Mouse (Mus musculus) lung, postnatal 25 days (tissue): Measurements from ENCODE around the gene Bst1.

Experiments
- DNase-seq: peaks from one replicate; pipeline ENCODE4 v3.0.0; 2022; ENCODE audit warnings: low spot score

The Bst1 gene

DNA sequence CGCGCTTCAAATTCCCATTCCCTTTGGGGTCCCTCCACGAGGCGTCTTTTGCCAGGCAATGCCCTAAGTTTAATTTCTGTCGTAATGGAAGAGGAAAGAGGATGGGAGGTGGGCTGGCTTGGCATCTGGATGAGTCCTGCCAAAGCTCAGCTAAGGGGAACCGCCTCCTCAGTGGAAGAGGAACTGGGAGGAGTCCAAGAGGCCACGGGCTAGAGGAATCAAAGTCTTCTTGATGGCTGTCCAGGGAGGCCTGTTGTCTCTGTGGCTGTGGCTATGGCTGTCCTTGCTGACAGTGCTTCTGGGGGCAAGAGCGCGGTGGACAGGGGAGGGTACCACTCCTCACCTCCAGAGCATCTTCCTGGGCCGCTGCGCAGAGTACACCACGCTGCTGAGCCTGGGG, at the start of gene Bst1:
Bst1 (plus strand) TSS at position 191 of the 400 bp plus-strand sequence.
- DNase-seq = peak; percentile 23

DNA sequence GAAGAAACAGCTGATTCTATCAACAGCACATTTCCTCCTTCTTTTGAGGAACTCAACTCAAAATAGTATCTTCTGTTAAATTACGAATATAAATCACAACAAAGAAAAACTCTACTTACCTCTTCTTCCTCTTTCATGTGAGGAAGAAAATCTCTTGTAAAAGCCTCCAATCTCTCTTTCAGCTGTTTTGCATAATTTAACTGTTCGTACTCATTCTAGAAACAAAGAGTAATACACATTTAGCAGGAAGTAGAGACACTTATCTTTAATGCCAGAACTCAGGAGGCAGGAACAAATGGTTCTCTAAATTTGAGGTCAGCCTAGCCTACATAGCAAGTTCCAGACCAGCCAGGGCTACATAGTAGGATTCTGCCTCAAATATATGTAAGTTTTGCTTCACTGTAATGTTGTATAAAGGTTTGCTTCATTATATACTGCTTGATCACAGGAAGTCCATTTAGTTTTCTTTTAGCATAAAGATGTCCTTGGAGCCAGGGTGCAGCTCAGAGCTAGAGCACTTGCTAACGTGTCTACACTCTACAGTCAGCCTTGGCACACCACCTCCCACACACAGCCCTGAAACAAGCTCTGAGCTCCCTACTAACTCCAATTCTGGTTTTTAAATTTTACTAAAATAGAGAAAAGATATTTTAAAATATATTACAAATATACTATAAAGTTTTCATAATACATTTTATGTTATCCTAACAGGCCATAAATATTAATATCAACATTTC, 47.9 kb upstream of the Bst1 start:
- DNase-seq = no peak

DNA sequence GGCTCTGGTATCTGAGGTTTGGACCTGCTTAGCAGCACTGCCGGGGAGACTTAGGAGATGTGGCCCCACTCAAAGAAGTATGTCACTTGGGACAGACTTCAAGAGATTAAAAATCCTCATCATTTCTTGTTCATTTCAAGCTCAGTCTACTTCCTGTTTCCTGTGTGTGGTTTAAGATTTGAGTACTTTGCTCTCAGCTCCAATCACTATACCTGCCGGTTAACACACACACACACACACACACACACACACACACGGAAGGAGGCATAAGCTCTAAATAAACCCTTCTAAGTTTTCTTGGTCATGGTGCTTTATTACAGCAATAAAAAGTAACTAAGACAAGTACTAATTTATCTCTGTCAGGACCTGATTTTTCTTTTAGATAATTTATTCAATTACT, 47.1 kb upstream of the Bst1 start:
- DNase-seq = no peak

DNA sequence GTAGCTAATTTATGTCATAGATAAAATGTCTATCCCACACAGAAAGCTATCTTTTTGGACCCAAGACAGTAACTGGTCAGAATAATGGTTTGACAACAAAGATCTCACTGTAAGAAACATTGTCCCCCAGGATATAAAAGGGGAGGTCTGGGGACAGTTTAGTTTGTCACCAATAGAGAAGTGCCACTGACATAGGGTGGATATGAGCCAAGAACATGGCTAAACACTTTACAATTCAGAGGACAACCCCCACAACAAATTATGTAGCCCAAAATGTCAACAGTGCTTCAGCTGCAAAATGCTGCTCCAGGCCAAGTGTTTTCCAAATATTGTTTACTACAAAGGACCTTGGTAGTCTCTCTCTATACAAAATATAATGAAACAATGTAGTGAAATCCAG, 42.3 kb upstream of the Bst1 start:
- DNase-seq = no peak

DNA sequence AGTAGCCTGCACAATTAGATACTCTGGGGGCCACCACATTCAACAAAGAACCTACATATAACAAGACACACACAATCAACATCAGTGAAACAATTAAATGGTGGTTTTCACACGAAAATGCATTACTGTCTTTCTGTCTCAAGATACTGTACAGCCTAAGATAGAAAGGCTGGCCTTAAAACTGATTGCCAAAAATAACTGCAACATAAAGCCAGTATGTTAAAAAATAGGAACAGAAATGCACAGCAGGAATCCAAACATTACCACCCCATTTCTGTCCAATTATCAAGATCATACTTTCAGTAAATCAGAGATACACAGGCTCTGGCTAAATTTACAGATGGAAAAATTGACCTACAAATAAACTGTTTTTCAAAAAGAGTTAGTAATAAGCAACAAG, 41.7 kb upstream of the Bst1 start:
- DNase-seq = no peak

DNA sequence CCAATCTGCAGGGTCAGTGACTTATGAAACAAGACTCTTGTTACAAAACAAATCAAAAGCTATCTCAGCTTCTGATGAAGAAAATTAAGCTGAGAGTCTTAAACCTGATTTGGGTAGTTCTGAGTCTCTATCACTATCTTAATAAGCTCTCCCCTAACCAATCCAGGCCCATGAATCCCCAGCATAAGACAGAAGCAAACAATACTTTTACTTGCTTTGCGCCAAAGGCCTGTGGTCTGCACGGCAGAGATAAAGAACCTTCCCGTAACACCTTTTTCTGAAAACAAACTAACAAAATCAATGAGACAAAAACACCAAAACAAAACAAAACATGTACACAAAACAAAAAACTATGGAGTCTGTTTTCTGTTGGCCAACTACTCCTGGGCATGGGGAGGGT, 40.1 kb upstream of the Bst1 start:
- no peak for DNase-seq

DNA sequence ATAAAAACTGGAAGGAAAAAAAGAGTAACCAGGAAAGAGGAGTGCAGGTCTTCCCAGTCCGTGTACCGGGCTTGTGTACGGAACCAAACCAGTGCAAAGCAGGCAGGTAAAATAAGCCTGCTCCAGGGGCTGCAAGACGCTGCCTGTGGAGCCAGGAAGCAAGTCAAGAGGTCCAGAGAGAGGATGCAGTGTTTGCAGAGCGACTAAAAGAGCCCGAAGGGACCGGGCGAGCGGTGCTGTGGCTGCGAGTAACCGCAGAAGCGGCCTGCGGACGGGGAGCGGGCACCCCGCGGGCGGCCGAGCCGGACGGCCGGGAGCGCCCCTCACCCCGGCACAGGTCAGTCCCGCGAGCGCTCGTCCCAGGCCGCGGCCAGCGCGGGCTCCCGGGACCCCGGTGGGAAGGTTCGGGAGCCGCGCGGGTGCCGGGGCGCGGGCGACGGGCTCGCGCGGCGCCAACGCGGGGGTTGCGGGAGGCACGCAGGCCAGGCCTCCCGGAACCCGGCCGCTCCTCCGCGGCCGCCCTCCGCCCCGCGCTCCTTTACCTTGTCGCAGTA, 37.2 kb upstream of the Bst1 start:
- DNase-seq = no peak

DNA sequence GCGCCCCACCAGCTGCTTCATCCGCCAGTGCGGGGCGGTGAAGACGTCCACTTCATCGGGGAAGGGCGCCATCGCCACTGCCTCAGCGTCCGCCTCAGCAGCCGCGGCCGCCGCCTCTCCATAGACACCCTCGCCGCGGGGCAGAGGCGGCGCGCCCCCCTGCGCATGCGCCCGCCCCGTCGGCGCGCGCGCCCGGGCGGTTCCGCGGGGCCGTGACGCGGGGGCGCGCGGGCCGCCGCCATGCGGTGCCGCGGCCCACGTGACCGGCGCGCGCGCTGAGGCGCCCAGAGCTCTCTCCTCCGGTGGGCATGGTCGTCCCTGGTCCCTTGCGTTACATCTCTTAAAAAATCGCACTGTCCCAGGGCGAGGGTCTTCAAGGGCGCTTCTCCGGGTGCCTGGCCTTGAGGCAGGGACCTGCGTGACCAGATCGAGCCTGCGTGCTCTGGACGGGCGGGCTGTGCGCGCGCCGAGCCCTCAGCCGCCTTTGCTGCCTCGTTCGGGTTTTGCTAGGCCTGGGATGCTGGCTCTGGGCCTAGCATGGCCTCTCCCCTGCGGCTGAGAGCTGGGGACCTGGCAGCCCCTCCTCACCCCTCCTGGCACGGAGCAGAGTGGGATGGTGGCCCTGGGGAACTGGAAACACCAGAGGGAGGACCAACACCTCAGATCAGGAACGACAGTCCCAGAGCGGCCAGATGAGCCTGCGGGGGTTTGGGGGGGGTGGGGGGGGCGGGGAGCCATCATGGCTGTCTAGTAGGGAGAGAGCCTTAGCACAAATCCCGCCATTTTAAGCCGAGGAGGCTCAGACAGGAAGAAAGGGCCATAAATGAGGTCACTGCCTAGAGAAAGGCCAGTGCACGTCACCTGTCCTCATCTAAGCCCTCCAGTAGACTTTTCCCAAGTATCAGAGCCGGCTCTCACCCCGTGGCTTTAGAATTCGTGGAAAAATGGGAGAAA, 36.4 kb upstream of the Bst1 start:
- DNase-seq = peak; percentile 67

DNA sequence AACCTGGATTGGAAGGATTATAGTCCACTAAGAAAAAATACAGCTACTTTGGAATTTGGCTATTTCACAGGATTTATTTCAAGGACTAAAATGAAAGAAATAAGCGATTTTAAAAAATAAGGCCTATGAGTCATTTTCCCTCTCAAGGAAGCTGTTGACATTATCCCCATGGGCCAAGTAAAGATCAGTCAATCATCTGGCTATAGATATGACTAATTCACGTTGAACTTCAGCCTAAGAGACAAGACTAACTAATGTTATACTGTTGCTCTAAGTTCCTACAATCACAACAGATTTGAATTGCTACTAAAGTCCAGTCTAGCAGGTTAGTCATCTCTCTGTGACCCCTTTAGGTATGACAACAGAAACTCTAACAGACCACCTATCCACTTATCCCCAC, 34.7 kb upstream of the Bst1 start:
- no peak for DNase-seq

DNA sequence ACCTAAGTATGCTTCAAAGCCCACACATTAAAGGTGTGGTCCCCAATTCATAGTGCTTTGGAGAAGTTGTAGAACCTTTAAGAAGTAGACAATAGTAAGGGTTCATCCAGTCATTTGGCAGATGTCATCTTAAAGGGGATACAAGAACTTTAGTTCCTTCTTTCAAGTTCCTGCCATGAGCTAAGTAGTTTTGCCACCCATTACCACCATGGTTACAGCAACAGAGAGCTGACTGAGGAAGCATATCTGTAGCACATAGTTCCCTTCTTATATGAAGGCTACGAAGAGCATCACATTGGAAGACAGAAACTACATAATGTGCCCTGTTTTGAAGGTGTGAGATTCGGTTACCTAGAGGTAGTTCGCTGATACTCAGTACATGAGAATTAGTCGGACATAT, 32.1 kb upstream of the Bst1 start:
- DNase-seq = peak; percentile 34

DNA sequence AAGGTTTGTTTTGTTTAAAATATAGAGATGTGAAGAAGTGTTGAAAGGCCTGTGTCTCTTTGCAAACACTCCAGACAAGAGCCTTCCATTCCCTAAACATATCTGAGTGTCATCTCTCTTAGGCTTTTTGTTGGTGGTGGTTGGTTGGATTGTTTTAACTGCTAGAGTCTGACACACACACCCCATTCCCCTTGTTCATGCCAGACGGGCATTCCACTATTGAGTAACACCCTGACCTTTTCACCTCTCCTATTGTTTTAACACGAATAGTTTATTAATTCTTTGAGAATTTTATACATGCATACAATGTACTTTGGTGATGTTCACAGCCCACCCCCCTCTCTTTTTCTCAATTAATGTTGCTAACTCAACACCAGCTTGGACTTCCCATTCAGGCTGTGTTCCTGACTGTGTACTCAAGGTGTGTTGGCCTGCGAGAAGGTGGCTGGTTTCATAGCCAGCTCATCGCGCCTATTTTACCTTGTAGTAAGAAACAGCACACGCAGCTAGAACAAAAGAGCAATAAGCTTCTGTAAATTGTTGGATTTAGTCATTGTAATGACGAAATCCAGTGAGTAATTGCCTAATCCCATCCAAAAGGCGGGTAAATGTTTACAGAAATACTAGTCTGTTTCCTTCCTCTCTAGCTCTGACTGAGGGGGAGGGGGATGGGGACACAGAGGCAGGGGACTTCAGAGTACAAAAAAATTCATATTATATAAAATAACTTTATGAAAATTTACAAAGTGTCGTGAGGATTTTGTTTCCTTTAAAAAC, 30.5 kb upstream of the Bst1 start:
- DNase-seq = peak; percentile 78

DNA sequence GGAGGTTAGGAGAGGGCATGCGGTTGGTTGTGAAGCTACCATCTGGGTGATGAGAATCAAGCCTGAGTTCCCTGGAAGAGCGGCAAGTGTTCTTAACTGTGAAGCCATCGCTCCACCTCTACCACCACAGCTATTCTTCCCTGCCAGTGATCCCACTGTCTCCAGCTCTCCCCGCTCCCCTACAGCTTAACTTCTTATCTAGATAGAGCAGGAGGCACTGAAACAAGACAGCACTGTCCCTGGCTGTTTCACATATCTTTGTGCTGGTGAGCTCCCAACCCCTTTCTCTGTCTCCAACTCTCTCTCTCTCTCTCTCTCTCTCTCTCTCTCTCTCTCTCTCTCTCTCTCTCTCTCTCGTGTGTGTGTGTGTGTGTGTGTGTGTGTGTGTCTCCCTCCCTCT, 26.3 kb upstream of the Bst1 start:
- DNase-seq = no peak

DNA sequence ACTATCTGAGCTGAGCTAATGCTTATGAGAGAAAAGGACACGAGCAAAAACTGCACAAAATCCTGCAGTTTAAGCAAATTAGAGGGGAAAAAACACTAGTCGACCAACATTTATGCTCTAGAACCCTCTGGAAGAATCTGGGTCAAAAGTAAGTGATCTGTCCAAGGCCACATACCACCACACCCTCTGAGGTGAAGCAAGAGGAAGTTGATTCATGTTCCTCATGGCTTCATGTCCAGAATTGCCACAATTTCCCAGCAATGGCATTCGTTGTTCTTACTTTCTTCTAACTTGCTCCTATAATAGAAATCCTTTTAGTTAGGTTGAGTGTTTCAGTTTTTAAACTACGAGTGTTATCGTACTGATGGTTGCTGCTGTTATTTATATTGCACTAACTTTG, 19.2 kb upstream of the Bst1 start:
- DNase-seq = peak; percentile 34

DNA sequence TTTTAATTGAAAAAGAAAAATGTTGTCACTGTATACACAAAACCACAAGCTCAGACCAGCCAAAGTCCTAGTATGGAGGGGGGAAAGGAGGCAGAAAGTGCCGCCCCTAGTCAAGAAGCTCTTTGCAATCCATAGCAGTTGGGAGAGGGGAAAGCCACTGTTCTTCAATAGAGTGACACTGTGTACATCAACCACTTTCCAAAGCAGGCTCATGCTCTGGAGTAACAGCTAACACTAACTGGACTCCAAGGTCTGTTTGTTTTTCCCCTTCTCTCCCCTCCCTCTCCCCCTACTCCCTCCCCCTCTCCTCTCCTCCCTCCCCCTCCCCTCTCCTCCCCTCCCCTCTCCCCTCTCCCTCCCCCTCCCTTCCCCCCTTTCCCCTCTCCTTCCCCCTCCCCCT, 18.0 kb upstream of the Bst1 start:
- DNase-seq = no peak

DNA sequence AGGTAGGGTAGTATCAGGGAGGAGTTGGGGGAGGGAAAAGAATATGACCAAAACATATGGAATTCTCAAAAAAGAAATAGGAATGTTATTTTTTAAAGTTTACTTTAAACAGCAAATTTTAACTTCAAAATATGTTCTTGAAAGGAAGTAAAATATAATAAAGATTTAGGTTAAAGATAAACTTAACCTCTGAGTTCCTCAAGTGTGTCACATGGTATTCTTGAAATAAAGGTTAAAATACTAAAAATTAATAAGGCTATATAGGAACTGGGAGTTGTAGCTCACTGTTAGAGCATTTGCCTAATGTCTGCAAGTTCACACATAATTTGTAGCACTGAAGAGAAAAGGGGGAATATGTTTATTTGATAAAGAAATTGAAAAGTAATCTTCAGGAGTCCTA, 17.4 kb upstream of the Bst1 start:
- no peak for DNase-seq

DNA sequence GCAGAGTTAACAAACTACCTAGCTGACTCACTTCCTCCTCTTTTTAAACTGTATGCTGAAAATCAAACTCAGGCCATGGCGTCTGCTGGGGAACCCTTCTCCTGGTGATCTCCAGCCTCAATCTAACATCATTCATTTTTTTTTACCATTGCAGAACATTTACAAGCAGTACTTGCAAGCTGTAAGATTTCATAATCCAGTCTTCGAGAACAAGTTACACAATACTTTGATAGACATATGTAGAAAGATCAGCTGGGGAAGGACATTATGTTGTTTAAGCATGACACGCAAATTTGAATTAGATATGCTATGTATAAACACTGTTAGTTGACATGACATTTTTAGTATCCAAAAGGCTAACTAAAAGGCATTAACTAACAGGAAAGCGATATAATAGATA, 16.9 kb upstream of the Bst1 start:
- DNase-seq = peak; percentile 32

DNA sequence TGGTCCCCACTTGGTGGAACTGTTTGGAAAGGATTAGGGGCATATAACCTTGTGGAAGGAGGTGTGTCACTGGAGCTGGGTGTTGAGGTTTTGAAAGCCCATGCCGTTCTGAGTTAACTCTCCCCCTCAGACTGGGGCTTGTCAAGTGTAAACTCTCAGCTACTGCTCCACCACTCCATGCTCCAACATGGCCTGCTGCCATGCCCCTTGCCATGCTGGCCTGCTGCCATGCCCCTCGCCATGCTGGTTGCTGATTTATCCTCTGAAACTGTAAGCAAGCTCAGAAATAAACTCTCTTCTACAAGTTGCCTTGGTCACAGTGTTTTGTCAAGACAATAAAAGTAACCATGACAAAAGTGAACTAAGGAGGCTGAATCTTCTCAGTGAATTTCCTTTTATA, 13.3 kb upstream of the Bst1 start:
- no peak for DNase-seq

DNA sequence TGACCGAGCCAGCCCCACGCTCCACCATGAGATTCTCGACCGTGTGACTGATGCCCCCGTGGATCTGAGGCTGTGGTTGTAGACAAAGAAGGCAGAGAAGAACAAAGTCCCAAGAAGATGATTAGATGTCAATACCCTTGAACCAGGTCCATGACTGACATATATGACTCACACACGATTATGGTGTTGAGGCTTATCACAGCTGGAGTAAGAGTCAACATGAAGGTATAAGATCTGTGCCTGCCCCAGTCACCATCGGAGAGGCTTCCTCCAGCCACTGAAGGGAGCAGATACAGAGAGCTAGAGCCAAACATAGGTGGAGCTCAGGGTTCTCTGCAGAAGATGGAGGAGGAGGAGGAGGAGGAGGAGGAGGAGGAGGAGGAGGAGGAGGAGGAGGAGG, 12.3 kb upstream of the Bst1 start:
- no peak for DNase-seq

DNA sequence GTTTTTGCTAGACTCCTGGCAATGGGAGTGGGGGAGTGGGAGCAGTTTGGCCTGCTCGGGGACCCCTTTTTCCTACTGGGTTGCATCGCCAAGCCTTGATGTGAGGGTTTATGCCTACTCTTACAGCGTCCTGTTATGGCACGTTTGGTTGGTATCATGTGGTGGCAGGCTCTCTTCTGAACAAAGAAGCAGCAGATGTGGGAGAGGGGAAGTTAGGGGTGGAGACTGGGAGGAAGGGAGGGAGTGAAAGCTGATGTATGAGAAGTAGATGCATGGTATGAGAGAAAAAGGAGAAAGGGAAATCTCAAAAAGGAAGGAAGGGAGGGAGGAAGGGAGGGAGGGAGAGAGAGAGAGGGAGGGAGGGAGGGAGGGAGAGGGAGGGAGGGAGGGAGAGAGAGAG, 11.8 kb upstream of the Bst1 start:
- no peak for DNase-seq

DNA sequence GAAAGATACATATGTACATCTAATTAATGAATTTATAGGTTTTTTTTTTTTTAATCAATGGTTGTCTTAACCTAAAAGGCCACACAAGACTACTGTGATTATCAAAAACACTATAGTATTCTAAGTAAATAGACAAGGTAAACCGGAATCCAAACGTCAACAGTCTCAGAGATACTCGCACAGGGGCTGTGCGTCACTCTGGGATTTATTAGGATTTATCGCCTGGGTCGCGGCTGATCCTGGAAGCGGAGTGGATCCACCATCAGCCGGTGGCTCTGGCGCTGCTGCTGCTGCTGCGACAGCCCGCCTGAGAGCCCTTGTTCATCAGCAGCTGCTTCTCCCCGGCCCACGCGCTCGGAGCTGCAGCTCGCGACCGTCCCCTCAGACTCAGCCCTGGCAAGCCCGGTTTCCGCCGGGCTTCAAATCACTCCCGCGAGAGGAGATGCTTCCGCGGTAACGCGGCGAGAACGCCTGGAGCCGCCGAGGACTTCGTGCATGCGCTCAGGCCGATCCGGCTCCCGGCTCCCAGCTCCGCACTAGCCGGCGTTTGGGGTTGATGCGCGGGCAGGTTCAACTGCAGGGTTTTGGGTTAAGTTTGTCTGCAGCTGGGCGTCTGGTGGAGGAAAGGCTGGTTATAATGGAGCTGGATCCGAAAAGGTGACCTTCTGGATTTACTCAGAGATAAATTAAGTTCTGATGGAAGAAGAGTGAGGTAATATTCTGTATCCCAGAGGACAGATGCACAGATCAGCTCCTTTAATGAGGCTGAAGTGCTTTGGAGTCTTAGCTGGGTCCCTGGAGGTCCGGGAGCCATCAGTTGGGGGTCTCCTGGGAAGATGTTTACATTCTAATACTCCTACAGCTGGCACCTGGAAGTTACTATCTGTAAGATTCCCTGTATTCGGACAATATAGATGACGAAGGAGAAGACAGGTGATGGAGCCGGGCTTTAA, 10.7 kb upstream of the Bst1 start:
- DNase-seq = peak; percentile 83

DNA sequence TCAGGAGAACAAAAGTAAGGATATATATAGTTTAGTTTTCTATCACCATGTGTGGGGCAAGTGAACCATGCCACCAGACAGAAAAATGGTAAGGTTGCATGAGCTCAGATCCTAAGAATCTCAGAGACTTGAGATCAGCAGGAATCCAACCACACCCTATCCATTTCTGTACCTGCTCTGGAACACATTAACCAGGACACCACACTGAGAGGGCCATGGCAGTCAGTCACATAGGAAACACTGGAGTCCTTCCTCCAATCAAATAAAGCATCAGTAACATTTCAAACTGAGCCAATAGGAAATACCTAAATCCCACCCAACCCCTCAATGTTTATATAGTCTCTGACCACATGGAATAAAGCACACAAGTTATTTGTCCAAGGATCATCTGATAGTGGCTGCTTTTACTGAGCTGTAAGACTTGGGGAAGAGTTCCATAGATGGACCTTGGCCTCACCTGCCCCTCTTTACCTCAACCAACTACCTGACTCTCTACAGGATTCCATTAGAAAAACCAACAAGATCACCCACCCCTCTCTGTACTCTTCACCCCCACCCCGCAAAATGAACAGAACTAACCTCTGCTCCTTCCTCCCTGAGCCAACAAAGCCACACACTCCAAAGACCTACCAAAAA, 8.1 kb upstream of the Bst1 start:
- no peak for DNase-seq
